Mouse (Mus musculus): ENCODE results near the gene Rpl10a. TPM values are rescaled to one million over a fixed set of nuclear protein-coding genes. Genes with fewer than 3 reads are reported as not detected.

The Rpl10a gene
- polyA plus RNA-seq, 1 experiment from 2014 or later = 279 TPM

GRCm38 (mm10) chr17:28287578-28287977 lies 40.7 kb upstream of the Rpl10a start:
- peak; percentile 38; the same call in 1 of the 2 replicates for ATAC-seq (replicated peaks; ENCODE audit: extremely low read depth, insufficient read depth, low FRiP score)
- Histone ChIP-seq H3K9ac (ENCODE audit: low read length) (no peak overlapping the region), H3K27ac (ENCODE audit: low read length) (no peak overlapping the region), H3K4me2 (ENCODE audit: low read depth, low read length) (no peak overlapping the region), H3K27me3 (ENCODE audit: control insufficient read depth, insufficient read depth, low read length) (no peaks in the 10 kb centered on the region), H3K36me3 (ENCODE audit: control insufficient read depth, insufficient read depth) (peaks cover 2% of the 10 kb centered on the region; the same call in 1 of the 2 replicates), H3K4me1 (ENCODE audit: control insufficient read depth, insufficient read depth, low read length) (peaks cover 16% of the 10 kb centered on the region), H3K4me3 (ENCODE audit: low read length) (no peak overlapping the region), H3K9me3 (replicated peaks; ENCODE audit: control insufficient read depth, low read length) (peaks cover 5% of the 10 kb centered on the region)
- 25% methylated on average over 8 of the region's 8 CpGs for WGBS

GRCm38 (mm10) chr17:28287980-28288379 lies 40.3 kb upstream of the Rpl10a start:
- peaks cover 2% of the 10 kb centered on the region; the same call in 1 of the 2 replicates for H3K36me3 ChIP-seq (ENCODE audit: control insufficient read depth, insufficient read depth)
- H3K9ac ChIP-seq (ENCODE audit: low read length) = no peak overlapping the region
- 0 out of 2 replicates have a peak, but pooled peaks have one; percentile 7 for ATAC-seq (replicated peaks; ENCODE audit: extremely low read depth, insufficient read depth, low FRiP score)
- 36% methylated on average over 5 of the region's 5 CpGs for WGBS
- H3K4me3 ChIP-seq (ENCODE audit: low read length) = no peak overlapping the region
- H3K9me3 ChIP-seq (replicated peaks; ENCODE audit: control insufficient read depth, low read length) = peaks cover 5% of the 10 kb centered on the region
- no peaks in the 10 kb centered on the region for H3K27me3 ChIP-seq (ENCODE audit: control insufficient read depth, insufficient read depth, low read length)
- peaks cover 16% of the 10 kb centered on the region for H3K4me1 ChIP-seq (ENCODE audit: control insufficient read depth, insufficient read depth, low read length)
- H3K4me2 ChIP-seq (ENCODE audit: low read depth, low read length) = no peak overlapping the region
- H3K27ac ChIP-seq (ENCODE audit: low read length) = no peak overlapping the region

GRCm38 (mm10) chr17:28290262-28290661 lies 38.0 kb upstream of the Rpl10a start:
- H3K27ac ChIP-seq (ENCODE audit: low read length) = no peak overlapping the region

GRCm38 (mm10) chr17:28290671-28291070 lies 37.6 kb upstream of the Rpl10a start:
- Histone ChIP-seq H3K27ac (ENCODE audit: low read length) (no peak overlapping the region), H3K9me3 (replicated peaks; ENCODE audit: control insufficient read depth, low read length) (peaks cover 5% of the 10 kb centered on the region), H3K4me3 (ENCODE audit: low read length) (no peak overlapping the region)

More at GRCm38 (mm10) chr17:28290262-28290661, 38.0 kb upstream of the Rpl10a start:
- H3K4me1 ChIP-seq (ENCODE audit: control insufficient read depth, insufficient read depth, low read length) = peaks cover 21% of the 10 kb centered on the region
- ATAC-seq (replicated peaks; ENCODE audit: extremely low read depth, insufficient read depth, low FRiP score) = 0 out of 2 replicates have a peak, but pooled peaks have one; percentile 12
- no peak overlapping the region for H3K9ac ChIP-seq (ENCODE audit: low read length)
- peaks cover 5% of the 10 kb centered on the region for H3K9me3 ChIP-seq (replicated peaks; ENCODE audit: control insufficient read depth, low read length)
- H3K27me3 ChIP-seq (ENCODE audit: control insufficient read depth, insufficient read depth, low read length) = no peaks in the 10 kb centered on the region
- WGBS = 63% methylated on average over 3 of the region's 3 CpGs
- no peak overlapping the region for H3K4me3 ChIP-seq (ENCODE audit: low read length)
- no peak overlapping the region for H3K4me2 ChIP-seq (ENCODE audit: low read depth, low read length)
- H3K36me3 ChIP-seq (ENCODE audit: control insufficient read depth, insufficient read depth) = peaks cover 2% of the 10 kb centered on the region; the same call in 1 of the 2 replicates

GRCm38 (mm10) chr17:28291346-28291745 lies 36.9 kb upstream of the Rpl10a start:
- Histone ChIP-seq H3K9ac (ENCODE audit: low read length) (no peak overlapping the region), H3K9me3 (replicated peaks; ENCODE audit: control insufficient read depth, low read length) (peaks cover 5% of the 10 kb centered on the region), H3K4me3 (ENCODE audit: low read length) (no peak overlapping the region), H3K4me1 (ENCODE audit: control insufficient read depth, insufficient read depth, low read length) (peaks cover 21% of the 10 kb centered on the region), H3K27ac (ENCODE audit: low read length) (no peak overlapping the region), H3K27me3 (ENCODE audit: control insufficient read depth, insufficient read depth, low read length) (no peaks in the 10 kb centered on the region), H3K4me2 (ENCODE audit: low read depth, low read length) (no peak overlapping the region), H3K36me3 (ENCODE audit: control insufficient read depth, insufficient read depth) (peaks cover 2% of the 10 kb centered on the region; the same call in 1 of the 2 replicates)
- WGBS = 73% methylated on average over 7 of the region's 7 CpGs
- no peak for ATAC-seq (replicated peaks; ENCODE audit: extremely low read depth, insufficient read depth, low FRiP score)

More at GRCm38 (mm10) chr17:28290671-28291070, 37.6 kb upstream of the Rpl10a start:
- Histone ChIP-seq H3K36me3 (ENCODE audit: control insufficient read depth, insufficient read depth) (peaks cover 2% of the 10 kb centered on the region; the same call in 1 of the 2 replicates), H3K4me2 (ENCODE audit: low read depth, low read length) (no peak overlapping the region), H3K27me3 (ENCODE audit: control insufficient read depth, insufficient read depth, low read length) (no peaks in the 10 kb centered on the region), H3K9ac (ENCODE audit: low read length) (no peak overlapping the region), H3K4me1 (ENCODE audit: control insufficient read depth, insufficient read depth, low read length) (peaks cover 21% of the 10 kb centered on the region)
- WGBS = 62% methylated on average over 11 of the region's 11 CpGs
- no peak for ATAC-seq (replicated peaks; ENCODE audit: extremely low read depth, insufficient read depth, low FRiP score)

GRCm38 (mm10) chr17:28293716-28294115 lies 34.6 kb upstream of the Rpl10a start:
- no peaks in the 10 kb centered on the region for H3K27me3 ChIP-seq (ENCODE audit: control insufficient read depth, insufficient read depth, low read length)
- peaks cover 12% of the 10 kb centered on the region for H3K36me3 ChIP-seq (ENCODE audit: control insufficient read depth, insufficient read depth)
- peaks cover 5% of the 10 kb centered on the region for H3K9me3 ChIP-seq (replicated peaks; ENCODE audit: control insufficient read depth, low read length)
- H3K27ac ChIP-seq (ENCODE audit: low read length) = no peak overlapping the region
- H3K4me2 ChIP-seq (ENCODE audit: low read depth, low read length) = no peak overlapping the region
- no peak; the same call in 1 of the 2 replicates for ATAC-seq (replicated peaks; ENCODE audit: extremely low read depth, insufficient read depth, low FRiP score)
- H3K4me3 ChIP-seq (ENCODE audit: low read length) = no peak overlapping the region
- no peak overlapping the region for H3K9ac ChIP-seq (ENCODE audit: low read length)
- 63% methylated on average over 4 of the region's 4 CpGs for WGBS
- peaks cover 12% of the 10 kb centered on the region for H3K4me1 ChIP-seq (ENCODE audit: control insufficient read depth, insufficient read depth, low read length)

GRCm38 (mm10) chr17:28294449-28295333 lies 33.6 kb upstream of the Rpl10a start:
- Histone ChIP-seq H3K36me3 (ENCODE audit: control insufficient read depth, insufficient read depth) (peaks cover 15% of the 10 kb centered on the region), H3K4me2 (ENCODE audit: low read depth, low read length) (no peak overlapping the region), H3K4me3 (ENCODE audit: low read length) (no peak overlapping the region), H3K9ac (ENCODE audit: low read length) (0 out of 2 replicates have a peak overlapping the region, but pooled peaks have one; percentile 19), H3K9me3 (replicated peaks; ENCODE audit: control insufficient read depth, low read length) (peaks cover 5% of the 10 kb centered on the region), H3K27ac (ENCODE audit: low read length) (peak overlapping the region; percentile 27; the same call in 1 of the 2 replicates), H3K4me1 (ENCODE audit: control insufficient read depth, insufficient read depth, low read length) (peaks cover 14% of the 10 kb centered on the region), H3K27me3 (ENCODE audit: control insufficient read depth, insufficient read depth, low read length) (no peaks in the 10 kb centered on the region)
- 72% methylated on average over 17 of the region's 17 CpGs for WGBS
- no peak; the same call in 1 of the 2 replicates for ATAC-seq (replicated peaks; ENCODE audit: extremely low read depth, insufficient read depth, low FRiP score)

GRCm38 (mm10) chr17:28298888-28299287 lies 29.4 kb upstream of the Rpl10a start:
- H3K9ac ChIP-seq (ENCODE audit: low read length) = no peak overlapping the region
- peaks cover 13% of the 10 kb centered on the region for H3K36me3 ChIP-seq (ENCODE audit: control insufficient read depth, insufficient read depth)
- no peaks in the 10 kb centered on the region for H3K9me3 ChIP-seq (replicated peaks; ENCODE audit: control insufficient read depth, low read length)
- peaks cover 7% of the 10 kb centered on the region for H3K4me1 ChIP-seq (ENCODE audit: control insufficient read depth, insufficient read depth, low read length)
- no peak overlapping the region for H3K4me3 ChIP-seq (ENCODE audit: low read length)
- 91% methylated on average over 17 of the region's 17 CpGs for WGBS
- H3K27me3 ChIP-seq (ENCODE audit: control insufficient read depth, insufficient read depth, low read length) = no peaks in the 10 kb centered on the region
- no peak for ATAC-seq (replicated peaks; ENCODE audit: extremely low read depth, insufficient read depth, low FRiP score)
- no peak overlapping the region for H3K27ac ChIP-seq (ENCODE audit: low read length)
- H3K4me2 ChIP-seq (ENCODE audit: low read depth, low read length) = no peak overlapping the region

Data from heart, embryonic 16.5 days (tissue).